Mouse (Mus musculus): Measurements from ENCODE around the gene Abcg3.
"Not testable (repeated sequence)": the region's sequence is repeated elsewhere in the genome, so short reads cannot be mapped to it uniquely, and the experiment has no call there.

Gene Abcg3
- long read RNA-seq, experiment 1, partial matches to known transcripts = 0 of 1 reads
- long read RNA-seq, experiment 1, other reads (novel, unspliced or antisense) = 1 of 1 reads
- long read RNA-seq, experiment 2 = 0 reads

- intact Hi-C loops (cut with DNase I) = no loop called here
These were observed at the start of gene Abcg3 for GRCm38 (mm10) chr5:104982535-104982934. Abcg3 (minus strand) TSS chr5:104982718.

DNA sequence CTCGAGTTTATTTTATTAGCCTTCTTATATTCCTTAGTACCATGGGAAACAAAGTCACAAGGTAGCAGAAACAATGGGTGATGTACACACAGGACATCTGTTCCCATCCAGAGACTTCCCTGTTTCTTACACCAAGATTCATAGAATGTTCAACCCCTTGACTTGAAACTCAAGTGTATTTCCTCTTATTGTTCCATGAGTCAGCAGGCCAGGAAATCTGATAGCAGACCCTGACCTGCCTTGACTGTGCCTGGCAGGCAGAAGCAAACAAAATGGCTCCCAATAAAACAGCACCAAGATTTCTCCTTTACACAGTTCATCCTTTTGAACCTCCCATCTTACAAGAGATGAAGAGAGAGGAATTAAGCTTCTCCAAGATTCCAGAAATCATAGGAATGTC lies 30.0 kb upstream of the Abcg3 start:
- intact Hi-C loops (cut with DNase I) = no loop called here

GRCm38 (mm10) chr5:105011570-105011969 lies 29.1 kb upstream of the Abcg3 start:
- intact Hi-C loops (cut with DNase I) = no loop called here

GRCm38 (mm10) chr5:105010376-105010775 lies 27.9 kb upstream of the Abcg3 start:
- intact Hi-C loops (cut with DNase I) = no loop called here

DNA sequence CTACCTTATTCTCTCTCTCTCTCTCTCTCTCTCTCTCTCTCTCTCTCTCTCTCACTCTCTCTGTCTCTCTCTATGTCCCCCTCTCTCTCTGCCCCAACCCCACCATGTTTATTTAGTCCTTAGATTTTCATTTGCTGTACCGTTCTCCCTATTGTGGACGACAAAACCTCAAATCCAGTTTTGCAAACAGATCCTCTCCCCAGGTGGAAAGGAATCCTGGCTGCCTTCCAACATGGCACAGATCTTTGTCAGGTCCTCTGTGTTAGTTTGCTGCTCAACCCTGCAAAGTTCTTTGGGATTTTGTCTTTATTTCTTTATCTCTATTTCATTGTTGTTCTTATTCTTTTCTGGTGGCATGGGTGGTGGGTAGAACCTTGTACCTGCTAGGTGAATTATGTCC lies 6.9 kb upstream of the Abcg3 start:
- intact Hi-C loops (cut with DNase I) = no loop called here

DNA sequence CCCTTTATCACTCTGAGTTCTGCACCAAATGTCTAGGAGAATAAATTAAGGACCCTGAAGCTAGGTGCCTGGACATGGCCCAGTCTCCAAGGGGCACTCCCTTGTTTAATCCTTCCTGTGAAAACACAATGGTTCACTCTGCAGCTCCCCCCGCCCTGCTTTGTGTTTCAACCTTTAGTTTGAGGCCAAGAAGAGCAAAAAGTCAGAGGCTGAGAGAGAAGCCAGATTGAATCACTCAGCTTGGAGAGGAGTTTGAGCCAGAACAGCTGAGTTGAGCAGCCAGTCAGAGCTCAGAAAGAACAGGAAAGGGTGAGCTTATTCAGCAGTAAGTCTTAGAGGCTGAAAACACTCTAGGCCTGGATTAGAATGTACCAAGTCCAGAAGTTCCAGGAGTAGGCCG lies 5.5 kb upstream of the Abcg3 start:
- intact Hi-C loops (cut with DNase I) = loop anchor here (2.0 kb wide), 2 partner anchors 167 to 335 kb away; no protein-coding TSS in a partner anchor

GRCm38 (mm10) chr5:104986706-104987105 lies 4.2 kb upstream of the Abcg3 start:
- intact Hi-C loops (cut with DNase I) = loop anchor here (2.0 kb wide), 2 partner anchors 168 to 336 kb away; no protein-coding TSS in a partner anchor

DNA sequence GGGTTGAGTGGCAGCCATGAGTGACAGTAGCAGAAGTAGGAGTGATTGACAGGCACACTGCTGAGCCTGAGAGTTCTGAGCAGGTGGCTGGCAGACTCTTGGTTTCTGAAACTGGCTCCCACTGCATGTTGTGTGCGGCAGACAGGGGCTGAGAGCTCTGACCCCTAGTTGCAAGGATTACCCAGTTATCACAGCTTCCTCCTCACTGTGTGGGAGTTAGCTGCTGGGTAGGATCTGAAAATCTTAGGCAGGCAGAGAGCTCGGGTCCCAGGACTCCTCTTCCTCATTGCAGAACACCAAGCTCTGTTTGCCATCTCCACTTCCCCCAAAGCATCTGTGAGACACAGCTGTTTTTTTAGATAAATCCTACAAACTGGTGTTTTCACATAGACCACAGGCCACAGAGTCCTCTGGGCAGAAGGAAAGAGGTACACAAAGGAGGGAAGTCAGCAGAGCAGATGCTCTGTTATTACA lies 3.4 kb downstream of the Abcg3 start:
- intact Hi-C loops (cut with DNase I) = no loop called here

DNA sequence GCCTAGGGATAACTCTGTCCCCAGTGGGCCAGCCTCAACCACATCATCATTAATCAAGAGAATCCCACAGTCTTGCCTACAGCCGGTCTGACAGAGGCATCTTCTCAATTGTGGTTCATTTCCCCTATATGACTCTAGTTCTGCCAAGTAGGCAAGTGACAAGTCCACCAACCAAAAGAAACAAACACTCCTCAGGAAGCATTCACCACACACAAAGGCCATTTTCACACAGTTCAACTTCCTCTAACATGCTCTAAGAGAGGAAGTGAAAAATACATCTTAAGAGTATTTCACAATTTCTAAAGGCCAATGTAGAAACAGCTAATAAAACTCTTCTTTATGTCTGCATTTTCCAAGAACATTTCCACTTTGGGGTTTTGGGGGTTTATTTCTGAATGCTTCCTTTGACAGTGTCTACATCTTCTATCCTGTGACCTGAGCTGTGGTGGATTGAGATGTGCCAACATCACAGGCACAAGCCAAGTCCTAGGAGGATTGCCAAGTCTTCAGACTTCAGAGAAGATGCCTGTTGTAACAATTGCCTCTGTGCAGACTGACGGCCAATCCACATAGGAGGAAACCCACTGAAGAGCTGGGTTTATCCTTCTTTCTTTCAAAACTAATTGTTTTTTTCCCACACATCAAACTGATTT lies 24.3 kb downstream of the Abcg3 start:
- intact Hi-C loops (cut with DNase I) = no loop called here

- intact Hi-C loops (cut with DNase I) = no loop called here
These were observed 27.3 kb downstream of the Abcg3 start for GRCm38 (mm10) chr5:104955208-104955607.

DNA sequence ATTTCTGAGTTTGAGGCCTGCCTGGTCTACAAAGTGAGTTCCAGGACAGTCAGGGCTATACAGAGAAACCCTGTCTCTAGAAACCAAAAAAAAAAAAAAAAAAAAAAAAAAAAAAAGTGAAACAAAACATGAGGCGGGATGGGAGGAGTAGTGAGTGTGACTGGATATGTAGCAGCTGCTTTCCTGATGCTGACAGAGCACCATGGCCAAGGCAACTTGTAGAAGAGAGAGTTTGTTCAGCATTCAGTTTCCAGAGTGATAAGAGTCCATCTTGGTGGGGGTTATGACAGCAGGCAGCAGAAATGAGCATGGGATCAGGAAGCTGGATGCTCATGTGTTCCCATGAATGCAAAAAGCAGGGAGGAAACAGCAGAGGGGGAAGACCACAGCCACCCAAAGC lies 35.6 kb downstream of the Abcg3 start:
- intact Hi-C loops (cut with DNase I) = no loop called here

DNA sequence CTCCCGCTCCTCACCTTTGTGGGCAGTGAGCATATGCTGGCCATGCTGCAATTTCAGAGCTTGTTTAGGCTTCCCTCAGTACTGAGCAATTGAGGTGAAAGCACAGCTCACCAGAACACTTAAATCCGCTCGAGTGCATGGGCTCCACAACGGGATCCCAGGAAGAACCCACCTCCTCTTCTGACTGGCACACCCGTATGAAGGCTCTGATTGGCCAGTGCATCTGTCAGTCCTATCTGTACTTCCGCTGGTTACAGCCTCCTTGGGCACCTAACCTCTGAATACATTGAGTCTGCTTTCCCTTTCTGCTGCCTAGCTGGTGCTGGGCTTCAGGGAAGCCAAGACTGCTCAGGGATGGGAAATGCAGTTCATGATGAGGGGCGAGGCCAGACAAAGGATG lies 48.4 kb downstream of the Abcg3 start:
- intact Hi-C loops (cut with DNase I) = no loop called here

DNA sequence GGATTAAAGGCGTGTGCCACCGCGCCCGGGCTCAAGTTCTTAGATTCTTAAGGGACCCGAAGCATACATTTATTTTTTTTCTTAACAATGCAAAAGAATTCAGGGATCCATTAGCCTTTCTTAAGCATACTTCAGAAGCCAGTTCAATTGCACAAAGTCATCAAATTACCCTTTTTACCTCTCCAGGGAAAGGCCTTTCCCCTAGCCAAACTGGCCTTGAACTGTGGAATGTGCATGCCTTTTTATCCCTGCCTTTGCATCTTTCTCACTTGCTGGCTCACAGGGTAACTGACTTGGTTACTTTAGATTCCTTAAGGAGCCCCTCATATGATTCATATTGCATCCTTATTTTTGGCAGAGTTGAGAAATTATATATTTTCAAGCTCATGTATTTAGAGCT lies 76.0 kb downstream of the Abcg3 start:
- intact Hi-C loops (cut with DNase I) = not testable (repeated sequence)
